Mouse (Mus musculus) kidney, postnatal 10 days (tissue): ENCODE data around the gene Exosc10.

Source experiments
- DNase-seq: peaks from one replicate; pipeline ENCODE4 v3.0.0; 2021; ENCODE audit warnings: mixed read lengths

Gene Exosc10

GRCm38 (mm10) chr4:148558297-148559000 lies at the start of gene Exosc10:
Gene Exosc10, plus strand, starts transcription at chr4:148558429.
- peak; percentile 94 for DNase-seq

- no peak for DNase-seq
Measured at GRCm38 (mm10) chr4:148509450-148510084, 48.7 kb upstream of the Exosc10 start.

- no peak for DNase-seq
Measured at GRCm38 (mm10) chr4:148510691-148511090, 47.5 kb upstream of the Exosc10 start.

GRCm38 (mm10) chr4:148511334-148511733 lies 46.9 kb upstream of the Exosc10 start:
- DNase-seq = no peak

GRCm38 (mm10) chr4:148513021-148513559 lies 45.1 kb upstream of the Exosc10 start:
- peak; percentile 35 for DNase-seq

- peak; percentile 64 for DNase-seq
Measured at GRCm38 (mm10) chr4:148515313-148515712, 42.9 kb upstream of the Exosc10 start.

GRCm38 (mm10) chr4:148517809-148518208 lies 40.4 kb upstream of the Exosc10 start:
- no peak for DNase-seq

GRCm38 (mm10) chr4:148518235-148518795 lies 39.9 kb upstream of the Exosc10 start:
- no peak for DNase-seq

- peak; percentile 34 for DNase-seq
Measured at GRCm38 (mm10) chr4:148523538-148523937, 34.7 kb upstream of the Exosc10 start.

GRCm38 (mm10) chr4:148527158-148527910 lies 30.9 kb upstream of the Exosc10 start:
- DNase-seq = no peak

- no peak for DNase-seq
Measured at GRCm38 (mm10) chr4:148530351-148530750, 27.9 kb upstream of the Exosc10 start.

GRCm38 (mm10) chr4:148530778-148531177 lies 27.5 kb upstream of the Exosc10 start:
- no peak for DNase-seq

- no peak for DNase-seq
Measured at GRCm38 (mm10) chr4:148531341-148531740, 26.9 kb upstream of the Exosc10 start.

- no peak for DNase-seq
Measured at GRCm38 (mm10) chr4:148532516-148532915, 25.7 kb upstream of the Exosc10 start.

GRCm38 (mm10) chr4:148533613-148534328 lies 24.5 kb upstream of the Exosc10 start:
- DNase-seq = no peak

GRCm38 (mm10) chr4:148535876-148536275 lies 22.4 kb upstream of the Exosc10 start:
- DNase-seq = no peak

- DNase-seq = no peak
Measured at GRCm38 (mm10) chr4:148549106-148549505, 9.1 kb upstream of the Exosc10 start.

- DNase-seq = no peak
Measured at GRCm38 (mm10) chr4:148557766-148558165, 463 bp upstream of the Exosc10 start.

- no peak for DNase-seq
Measured at GRCm38 (mm10) chr4:148562676-148563075, 4.4 kb downstream of the Exosc10 start.

GRCm38 (mm10) chr4:148563595-148563994 lies 5.4 kb downstream of the Exosc10 start:
- DNase-seq = no peak

GRCm38 (mm10) chr4:148570138-148570537 lies 11.9 kb downstream of the Exosc10 start:
- DNase-seq = no peak

- no peak for DNase-seq
Measured at GRCm38 (mm10) chr4:148570693-148571295, 12.6 kb downstream of the Exosc10 start.
